Mouse (Mus musculus): ENCODE measurements around the gene Fndc10. TPM values are rescaled to one million over a fixed set of nuclear protein-coding genes. Genes with fewer than 3 reads are reported as not detected.
"Not testable (repeated sequence)": the region's sequence is repeated elsewhere in the genome, so short reads cannot be mapped to it uniquely, and the experiment has no call there.

Fndc10 gene
- polyA plus RNA-seq, 1 experiment, result 9.0 TPM

DNA sequence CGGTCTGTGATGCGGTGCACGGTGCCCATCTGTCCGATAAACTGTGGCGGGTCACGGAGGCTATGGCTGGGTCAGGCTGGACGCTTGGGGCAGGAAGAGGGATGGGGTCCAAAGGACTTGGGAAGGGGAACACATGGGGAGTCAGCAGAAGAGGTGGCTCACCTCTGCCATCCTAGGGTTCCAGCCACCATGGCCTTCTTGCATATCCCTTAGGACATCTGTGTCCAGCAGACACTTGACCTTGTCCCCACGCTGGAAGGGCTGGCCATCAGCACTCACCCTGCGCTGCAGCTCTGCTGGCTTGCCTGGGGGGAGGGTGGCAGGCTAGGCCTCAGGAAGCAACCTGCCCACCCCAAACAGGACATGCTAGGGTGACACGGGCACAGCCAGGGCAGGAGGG, 35.2 kb upstream of the Fndc10 start:
- no peaks in the 10 kb centered on the region for H3K36me3 ChIP-seq (ENCODE audit: control insufficient read depth, insufficient read depth)
- H3K4me3 ChIP-seq (ENCODE audit: insufficient read depth, poor library complexity, severe bottlenecking), result no peak overlapping the region
- no peaks in the 10 kb centered on the region for H3K27me3 ChIP-seq (ENCODE audit: control insufficient read depth, insufficient read depth, insufficient read length)
- TF ChIP-seq MAX (IDR thresholded peaks at IDR 0.05) (no peak), FOSL1 (IDR thresholded peaks at IDR 0.05; ENCODE audit: insufficient read depth, low read length, poor library complexity, severe bottlenecking) (no peak), CTCF (IDR thresholded peaks at IDR 0.05; ENCODE audit: control insufficient read depth, insufficient read depth, insufficient read length) (no peak), CEBPB (IDR thresholded peaks at IDR 0.05; ENCODE audit: low read depth) (no peak), MYOG (IDR thresholded peaks at IDR 0.05; ENCODE audit: control insufficient read depth, extremely low read depth, insufficient read length) (no peak), MYOD1 (IDR thresholded peaks at IDR 0.05; ENCODE audit: control insufficient read depth, insufficient read length, low read depth) (no peak), USF1 (IDR thresholded peaks at IDR 0.05; ENCODE audit: low read depth) (no peak)
- H3K79me2 ChIP-seq (ENCODE audit: control insufficient read depth, insufficient read depth), result no peaks in the 10 kb centered on the region
- no peaks in the 10 kb centered on the region for H3K79me3 ChIP-seq (ENCODE audit: low read depth)
- no peak overlapping the region for H3ac ChIP-seq (ENCODE audit: control insufficient read depth, insufficient read length, low read depth)

GRCm38 (mm10) chr4:155660641-155661040, 33.5 kb upstream of the Fndc10 start:
- Histone ChIP-seq H3K79me3 (ENCODE audit: low read depth) (no peaks in the 10 kb centered on the region), H3K4me3 (ENCODE audit: insufficient read depth, poor library complexity, severe bottlenecking) (no peak overlapping the region), H3K36me3 (ENCODE audit: control insufficient read depth, insufficient read depth) (no peaks in the 10 kb centered on the region), H3ac (ENCODE audit: control insufficient read depth, insufficient read length, low read depth) (no peak overlapping the region), H3K79me2 (ENCODE audit: control insufficient read depth, insufficient read depth) (no peaks in the 10 kb centered on the region), H3K27me3 (ENCODE audit: control insufficient read depth, insufficient read depth, insufficient read length) (no peaks in the 10 kb centered on the region)
- TF ChIP-seq CTCF (IDR thresholded peaks at IDR 0.05; ENCODE audit: control insufficient read depth, insufficient read depth, insufficient read length) (no peak), CEBPB (IDR thresholded peaks at IDR 0.05; ENCODE audit: low read depth) (no peak), FOSL1 (IDR thresholded peaks at IDR 0.05; ENCODE audit: insufficient read depth, low read length, poor library complexity, severe bottlenecking) (no peak), USF1 (IDR thresholded peaks at IDR 0.05; ENCODE audit: low read depth) (no peak), MAX (IDR thresholded peaks at IDR 0.05) (no peak), MYOG (IDR thresholded peaks at IDR 0.05; ENCODE audit: control insufficient read depth, extremely low read depth, insufficient read length) (no peak), MYOD1 (IDR thresholded peaks at IDR 0.05; ENCODE audit: control insufficient read depth, insufficient read length, low read depth) (no peak)

DNA sequence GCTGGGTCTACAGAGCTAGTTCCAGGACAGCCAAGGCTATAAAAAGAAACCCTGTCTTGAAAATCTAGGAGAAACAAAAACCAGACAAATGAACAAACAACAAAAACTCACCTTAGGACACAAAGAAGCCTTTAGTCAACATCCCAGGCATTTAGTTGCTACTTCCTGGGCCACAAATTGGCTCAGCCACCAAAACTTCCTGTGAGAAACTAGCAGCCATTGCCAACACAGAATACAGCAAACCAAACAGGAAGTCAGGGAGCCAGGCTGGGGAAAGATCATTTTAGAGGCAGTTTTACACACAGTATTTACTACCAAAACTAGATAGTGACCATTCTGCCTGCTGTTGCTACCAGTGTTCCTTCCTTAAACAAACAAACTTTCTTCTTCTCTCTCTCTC, 27.2 kb upstream of the Fndc10 start:
- Histone ChIP-seq H3K4me3 (ENCODE audit: insufficient read depth, poor library complexity, severe bottlenecking) (no peak overlapping the region), H3K27me3 (ENCODE audit: control insufficient read depth, insufficient read depth, insufficient read length) (no peaks in the 10 kb centered on the region), H3K36me3 (ENCODE audit: control insufficient read depth, insufficient read depth) (no peaks in the 10 kb centered on the region), H3ac (ENCODE audit: control insufficient read depth, insufficient read length, low read depth) (no peak overlapping the region), H3K79me2 (ENCODE audit: control insufficient read depth, insufficient read depth) (no peaks in the 10 kb centered on the region), H3K79me3 (ENCODE audit: low read depth) (no peaks in the 10 kb centered on the region)
- no peak for TF ChIP-seq MYOD1 (IDR thresholded peaks at IDR 0.05; ENCODE audit: control insufficient read depth, insufficient read length, low read depth)
- no peak for TF ChIP-seq MYOG (IDR thresholded peaks at IDR 0.05; ENCODE audit: control insufficient read depth, extremely low read depth, insufficient read length)
- TF ChIP-seq MAX (IDR thresholded peaks at IDR 0.05), result no peak
- TF ChIP-seq USF1 (IDR thresholded peaks at IDR 0.05; ENCODE audit: low read depth), result no peak
- no peak for TF ChIP-seq CEBPB (IDR thresholded peaks at IDR 0.05; ENCODE audit: low read depth)
- no peak for TF ChIP-seq FOSL1 (IDR thresholded peaks at IDR 0.05; ENCODE audit: insufficient read depth, low read length, poor library complexity, severe bottlenecking)
- TF ChIP-seq CTCF (IDR thresholded peaks at IDR 0.05; ENCODE audit: control insufficient read depth, insufficient read depth, insufficient read length), result no peak

DNA sequence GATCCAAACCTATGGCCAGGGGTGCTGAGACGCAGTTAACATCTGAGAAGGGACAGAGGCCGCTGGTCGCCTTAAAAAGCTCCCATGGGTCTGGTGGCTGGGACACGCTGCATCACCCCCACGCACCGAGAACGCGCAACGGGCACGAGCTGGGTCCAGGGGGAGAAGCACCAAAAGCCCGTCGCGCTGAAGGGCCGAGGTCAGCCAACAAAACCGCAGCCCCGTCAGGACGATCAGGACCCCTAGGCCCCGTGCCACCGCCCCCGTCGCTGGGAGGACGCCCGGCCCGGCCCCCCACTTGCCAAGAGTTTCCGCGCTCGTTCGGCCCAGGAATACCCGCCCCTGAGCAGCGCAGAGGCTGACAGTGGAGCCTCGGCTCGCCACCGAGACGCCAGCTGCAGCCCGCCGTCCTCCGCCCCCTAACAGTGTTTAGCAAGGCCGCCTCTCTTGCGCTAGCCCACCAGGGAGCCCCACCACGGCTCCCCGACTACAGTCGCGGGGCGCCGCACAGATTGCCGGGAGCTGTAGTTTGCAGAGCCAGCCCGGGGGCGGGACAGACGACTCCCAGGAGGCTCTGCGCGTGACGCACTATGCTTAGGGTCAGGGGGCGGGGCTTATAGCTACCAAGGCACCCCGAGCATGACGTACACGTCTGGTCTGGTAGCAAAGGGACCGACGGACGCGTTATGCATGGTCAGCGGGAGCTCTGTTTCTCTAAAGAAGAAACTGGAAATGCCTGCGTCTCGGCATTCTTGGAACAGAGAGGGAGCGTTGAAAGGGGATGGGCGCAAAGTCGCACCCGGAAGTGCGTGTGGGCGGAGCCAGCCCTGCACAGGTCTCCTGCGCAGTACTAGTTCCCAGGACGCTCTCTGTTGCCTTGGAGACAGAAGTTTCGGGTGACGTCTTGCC, 25.2 kb upstream of the Fndc10 start, which contains the start of gene Mib2:
Gene Mib2 (minus strand): TSS at position 510 of the 909 bp plus-strand sequence.
- no peaks in the 10 kb centered on the region for H3K27me3 ChIP-seq (ENCODE audit: control insufficient read depth, insufficient read depth, insufficient read length)
- H3K79me3 ChIP-seq (ENCODE audit: low read depth), result no peaks in the 10 kb centered on the region
- no peaks in the 10 kb centered on the region for H3K79me2 ChIP-seq (ENCODE audit: control insufficient read depth, insufficient read depth)
- TF ChIP-seq MYOG (IDR thresholded peaks at IDR 0.05; ENCODE audit: control insufficient read depth, extremely low read depth, insufficient read length), result no peak
- peak within 1 kb of the TSS; percentile 87 for H3ac ChIP-seq (ENCODE audit: control insufficient read depth, insufficient read length, low read depth)
- no peaks in the 10 kb centered on the region for H3K36me3 ChIP-seq (ENCODE audit: control insufficient read depth, insufficient read depth)
- peak within 1 kb of the TSS; percentile 79 for H3K4me3 ChIP-seq (ENCODE audit: insufficient read depth, poor library complexity, severe bottlenecking)

GRCm38 (mm10) chr4:155669598-155670075, 24.5 kb upstream of the Fndc10 start:
- peak overlapping the region; percentile 79 for H3K4me3 ChIP-seq (ENCODE audit: insufficient read depth, poor library complexity, severe bottlenecking)
- H3K79me3 ChIP-seq (ENCODE audit: low read depth), result no peaks in the 10 kb centered on the region
- no peak for TF ChIP-seq MYOG (IDR thresholded peaks at IDR 0.05; ENCODE audit: control insufficient read depth, extremely low read depth, insufficient read length)
- no peak for TF ChIP-seq USF1 (IDR thresholded peaks at IDR 0.05; ENCODE audit: low read depth)
- no peak for TF ChIP-seq MAX (IDR thresholded peaks at IDR 0.05)
- no peak for TF ChIP-seq CEBPB (IDR thresholded peaks at IDR 0.05; ENCODE audit: low read depth)
- no peak for TF ChIP-seq CTCF (IDR thresholded peaks at IDR 0.05; ENCODE audit: control insufficient read depth, insufficient read depth, insufficient read length)
- TF ChIP-seq FOSL1 (IDR thresholded peaks at IDR 0.05; ENCODE audit: insufficient read depth, low read length, poor library complexity, severe bottlenecking), result no peak
- TF ChIP-seq MYOD1 (IDR thresholded peaks at IDR 0.05; ENCODE audit: control insufficient read depth, insufficient read length, low read depth), result no peak
- H3K27me3 ChIP-seq (ENCODE audit: control insufficient read depth, insufficient read depth, insufficient read length), result no peaks in the 10 kb centered on the region
- H3K79me2 ChIP-seq (ENCODE audit: control insufficient read depth, insufficient read depth), result no peaks in the 10 kb centered on the region
- H3ac ChIP-seq (ENCODE audit: control insufficient read depth, insufficient read length, low read depth), result no peak overlapping the region
- no peaks in the 10 kb centered on the region for H3K36me3 ChIP-seq (ENCODE audit: control insufficient read depth, insufficient read depth)

- not testable (repeated sequence) for H3K36me3 ChIP-seq (ENCODE audit: control insufficient read depth, insufficient read depth); H3K4me3 ChIP-seq (ENCODE audit: insufficient read depth, poor library complexity, severe bottlenecking); H3K27me3 ChIP-seq (ENCODE audit: control insufficient read depth, insufficient read depth, insufficient read length); H3ac ChIP-seq (ENCODE audit: control insufficient read depth, insufficient read length, low read depth); H3K79me3 ChIP-seq (ENCODE audit: low read depth); H3K79me2 ChIP-seq (ENCODE audit: control insufficient read depth, insufficient read depth)
Measured at GRCm38 (mm10) chr4:155670236-155670635, 23.9 kb upstream of the Fndc10 start.
